Mouse (Mus musculus): ENCODE measurements around the gene Acads. TPM values are rescaled to one million over a fixed set of nuclear protein-coding genes. Genes with fewer than 3 reads are reported as not detected.
A peak's percentile ranks its signal among the peaks of the same experiment; 100 is the strongest.
"Not testable (repeated sequence)": the region's sequence is repeated elsewhere in the genome, so short reads cannot be mapped to it uniquely, and the experiment has no call there.

Gene Acads
- polyA plus RNA-seq, 1 experiment from 2014 or later: 107 TPM

DNA sequence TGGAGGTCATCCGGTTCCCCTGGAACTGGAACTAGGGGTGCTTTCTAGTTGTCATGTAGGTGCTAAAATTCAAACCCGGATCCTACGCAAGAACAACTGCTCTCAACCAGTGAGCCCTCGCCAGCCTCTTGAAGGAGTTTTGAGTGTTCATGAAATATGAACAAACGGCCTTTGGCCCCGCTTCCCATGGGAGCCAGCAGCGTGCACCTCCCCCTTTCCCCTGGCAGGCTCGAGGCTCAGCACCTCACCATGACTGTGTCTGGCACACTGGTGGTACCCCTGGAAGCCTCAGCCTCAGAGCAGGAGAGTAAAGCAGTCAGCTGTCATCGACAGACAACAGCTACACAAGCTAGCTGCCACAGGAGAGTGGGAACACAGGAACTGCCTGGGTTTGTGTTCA, 19.2 kb downstream of the Acads start:
- no peak for DNase-seq (ENCODE audit: low spot score)
- peaks cover 85% of the 10 kb centered on the region for H3K36me3 ChIP-seq
- no peak overlapping the region for H3K4me3 ChIP-seq
- peaks cover 8% of the 10 kb centered on the region for H3K4me1 ChIP-seq
- WGBS: 85% methylated on average over 9 of the region's 9 CpGs
- no peak overlapping the region for H3K27ac ChIP-seq
- H3K9me3 ChIP-seq: no peaks in the 10 kb centered on the region
- no peaks in the 10 kb centered on the region for H3K27me3 ChIP-seq (ENCODE audit: insufficient read depth, poor library complexity, severe bottlenecking)

- WGBS: 84% methylated on average over 5 of the region's 5 CpGs
- H3K36me3 ChIP-seq: peaks cover 90% of the 10 kb centered on the region
- H3K27ac ChIP-seq: no peak overlapping the region
- H3K9me3 ChIP-seq: no peaks in the 10 kb centered on the region
- DNase-seq (ENCODE audit: low spot score): no peak
- no peaks in the 10 kb centered on the region for H3K27me3 ChIP-seq (ENCODE audit: insufficient read depth, poor library complexity, severe bottlenecking)
- H3K4me1 ChIP-seq: peaks cover 11% of the 10 kb centered on the region
- H3K4me3 ChIP-seq: no peak overlapping the region
These were observed 19.6 kb downstream of the Acads start for GRCm38 (mm10) chr5:115099530-115099929.

DNA sequence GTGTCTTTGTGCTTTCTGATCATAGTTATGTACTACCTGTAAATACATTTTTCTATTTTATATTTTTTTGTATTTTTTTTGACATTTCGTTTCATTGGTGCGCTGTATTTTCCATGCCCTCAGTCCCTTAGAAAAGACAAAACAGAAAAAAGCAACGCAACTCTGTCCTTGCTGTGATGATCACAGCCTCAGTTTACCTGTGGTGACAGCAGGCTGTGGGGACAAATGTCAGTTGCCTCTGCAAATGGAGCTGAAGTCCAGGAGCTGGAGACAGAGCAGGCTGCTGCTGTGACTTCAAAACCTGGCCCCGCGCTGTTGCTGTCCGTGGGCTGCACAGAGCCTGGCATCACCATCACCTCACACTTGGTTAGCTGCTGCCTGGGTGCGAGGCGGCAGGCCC, 21.0 kb downstream of the Acads start, which contains the start of gene Gm10401:
Gene Gm10401 (minus strand): TSS at position 101 of the 400 bp plus-strand sequence.
- H3K27me3 ChIP-seq (ENCODE audit: insufficient read depth, poor library complexity, severe bottlenecking): no peaks in the 10 kb centered on the region
- H3K27ac ChIP-seq: no peak within 1 kb of the TSS
- H3K4me1 ChIP-seq: peaks cover 11% of the 10 kb centered on the region
- H3K9me3 ChIP-seq: no peaks in the 10 kb centered on the region
- 95% methylated on average over 8 of the region's 8 CpGs for WGBS
- no peak for DNase-seq (ENCODE audit: low spot score)
- no peak within 1 kb of the TSS for H3K4me3 ChIP-seq
- peaks cover 84% of the 10 kb centered on the region for H3K36me3 ChIP-seq

- no peaks in the 10 kb centered on the region for H3K27me3 ChIP-seq (ENCODE audit: insufficient read depth, poor library complexity, severe bottlenecking)
- peaks cover 17% of the 10 kb centered on the region for H3K4me1 ChIP-seq
- H3K9me3 ChIP-seq: no peaks in the 10 kb centered on the region
- peaks cover 83% of the 10 kb centered on the region for H3K36me3 ChIP-seq
- H3K4me3 ChIP-seq: no peak overlapping the region
- H3K27ac ChIP-seq: no peak overlapping the region
- 88% methylated on average over 6 of the region's 6 CpGs for WGBS
- no peak for DNase-seq (ENCODE audit: low spot score)
These were observed 27.4 kb downstream of the Acads start for GRCm38 (mm10) chr5:115091776-115092175.

DNA sequence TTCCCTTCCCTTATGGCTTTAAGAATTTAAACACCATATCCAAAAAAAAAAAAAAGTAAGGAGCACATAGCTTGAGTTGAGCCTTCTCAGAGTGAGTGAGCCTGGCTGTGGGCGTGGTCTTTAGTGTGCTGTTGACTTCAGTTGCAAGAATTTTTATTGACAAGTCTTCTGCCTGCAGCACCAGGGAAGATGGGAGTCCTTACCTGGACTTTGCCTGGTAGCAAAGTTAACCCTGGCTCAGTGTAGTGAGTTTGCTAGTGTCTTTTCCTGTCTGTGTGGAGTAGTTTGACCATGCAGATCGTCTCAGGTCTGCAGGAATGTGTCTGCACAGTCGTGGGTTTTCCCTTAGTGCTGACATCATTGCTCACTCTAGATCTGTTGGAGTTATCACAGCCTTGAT, 28.1 kb downstream of the Acads start:
- Histone ChIP-seq H3K4me3 (no peak overlapping the region), H3K36me3 (peaks cover 83% of the 10 kb centered on the region), H3K27ac (no peak overlapping the region), H3K27me3 (ENCODE audit: insufficient read depth, poor library complexity, severe bottlenecking) (no peaks in the 10 kb centered on the region), H3K9me3 (no peaks in the 10 kb centered on the region), H3K4me1 (peaks cover 17% of the 10 kb centered on the region)
- WGBS: 73% methylated on average over 3 of the region's 3 CpGs
- no peak for DNase-seq (ENCODE audit: low spot score)

DNA sequence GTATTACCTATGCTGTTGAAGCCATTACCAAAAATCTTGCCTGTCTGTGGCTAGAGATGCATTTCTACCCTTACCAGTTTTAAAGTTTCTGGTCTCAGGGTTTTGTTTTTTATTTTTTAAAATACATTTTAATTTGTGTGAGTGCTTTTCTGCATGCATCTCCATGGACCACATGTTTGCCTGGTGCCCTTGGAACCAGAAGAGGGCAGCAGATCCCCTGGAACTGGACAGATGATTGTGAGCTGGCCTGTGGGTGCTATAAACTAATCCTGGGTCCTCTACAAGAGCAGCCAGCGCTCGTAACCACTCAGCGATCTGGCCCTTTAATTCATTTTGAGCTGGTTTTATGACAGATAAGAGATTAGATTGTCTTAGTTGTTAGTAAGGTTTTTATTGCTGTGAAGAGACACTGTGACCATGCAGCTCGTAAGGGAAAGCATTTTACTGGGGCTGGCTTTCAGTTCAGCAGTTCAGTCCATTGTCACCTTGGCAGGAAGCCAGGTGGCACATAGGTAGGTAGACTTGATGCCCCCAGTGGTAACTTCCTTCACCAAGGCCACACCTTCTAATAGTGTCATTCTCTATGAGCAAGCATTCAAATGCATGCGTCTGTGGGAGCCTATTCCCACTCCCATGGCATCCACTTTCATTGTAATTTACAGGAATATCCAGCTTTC, 29.4 kb downstream of the Acads start:
- H3K9me3 ChIP-seq: no peaks in the 10 kb centered on the region
- 98% methylated on average over 5 of the region's 5 CpGs for WGBS
- H3K4me1 ChIP-seq: peaks cover 6% of the 10 kb centered on the region; the same call in 1 of the 2 replicates
- no peak overlapping the region for H3K27ac ChIP-seq
- H3K36me3 ChIP-seq: peaks cover 83% of the 10 kb centered on the region
- no peaks in the 10 kb centered on the region for H3K27me3 ChIP-seq (ENCODE audit: insufficient read depth, poor library complexity, severe bottlenecking)
- DNase-seq (ENCODE audit: low spot score): no peak
- no peak overlapping the region for H3K4me3 ChIP-seq

DNA sequence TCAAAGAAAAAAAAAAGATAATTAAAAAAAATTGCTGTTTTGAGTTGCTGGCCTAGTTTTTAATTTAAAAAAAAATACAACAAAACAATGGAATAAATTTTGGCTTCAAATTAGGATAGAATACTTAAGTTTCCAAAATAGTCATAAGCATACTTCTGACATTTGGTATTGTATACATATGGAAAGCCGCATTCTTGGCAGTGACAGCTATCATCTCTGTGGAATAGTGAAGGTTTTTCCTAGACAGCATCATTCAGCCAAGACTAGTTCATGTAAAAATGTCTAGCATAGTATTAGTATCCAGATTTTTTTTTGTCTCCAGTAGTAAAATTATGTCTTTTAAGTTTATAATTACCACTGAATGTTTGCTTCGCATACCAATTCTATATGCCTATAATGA, 33.5 kb downstream of the Acads start:
- no peaks in the 10 kb centered on the region for H3K4me1 ChIP-seq
- no peak overlapping the region for H3K27ac ChIP-seq
- 98% methylated on average over 2 of the region's 2 CpGs for WGBS
- H3K9me3 ChIP-seq: no peaks in the 10 kb centered on the region
- no peak overlapping the region for H3K4me3 ChIP-seq
- DNase-seq (ENCODE audit: low spot score): no peak
- peaks cover 90% of the 10 kb centered on the region for H3K36me3 ChIP-seq
- no peaks in the 10 kb centered on the region for H3K27me3 ChIP-seq (ENCODE audit: insufficient read depth, poor library complexity, severe bottlenecking)

- H3K27ac ChIP-seq: no peak overlapping the region
- DNase-seq (ENCODE audit: low spot score): no peak
- no peak overlapping the region for H3K4me3 ChIP-seq
- H3K9me3 ChIP-seq: no peaks in the 10 kb centered on the region
- H3K36me3 ChIP-seq: peaks cover 70% of the 10 kb centered on the region
- H3K27me3 ChIP-seq (ENCODE audit: insufficient read depth, poor library complexity, severe bottlenecking): no peaks in the 10 kb centered on the region
- 75% methylated on average over 6 of the region's 6 CpGs for WGBS
- H3K4me1 ChIP-seq: no peaks in the 10 kb centered on the region
These were observed 35.7 kb downstream of the Acads start for GRCm38 (mm10) chr5:115083492-115083891.

- no peak for DNase-seq (ENCODE audit: low spot score)
- Histone ChIP-seq H3K9me3 (no peaks in the 10 kb centered on the region), H3K4me1 (no peaks in the 10 kb centered on the region), H3K36me3 (peaks cover 58% of the 10 kb centered on the region), H3K4me3 (no peak overlapping the region), H3K27ac (no peak overlapping the region), H3K27me3 (ENCODE audit: insufficient read depth, poor library complexity, severe bottlenecking) (no peaks in the 10 kb centered on the region)
- 91% methylated on average over 5 of the region's 5 CpGs for WGBS
These were observed 37.5 kb downstream of the Acads start for GRCm38 (mm10) chr5:115081636-115082035.

DNA sequence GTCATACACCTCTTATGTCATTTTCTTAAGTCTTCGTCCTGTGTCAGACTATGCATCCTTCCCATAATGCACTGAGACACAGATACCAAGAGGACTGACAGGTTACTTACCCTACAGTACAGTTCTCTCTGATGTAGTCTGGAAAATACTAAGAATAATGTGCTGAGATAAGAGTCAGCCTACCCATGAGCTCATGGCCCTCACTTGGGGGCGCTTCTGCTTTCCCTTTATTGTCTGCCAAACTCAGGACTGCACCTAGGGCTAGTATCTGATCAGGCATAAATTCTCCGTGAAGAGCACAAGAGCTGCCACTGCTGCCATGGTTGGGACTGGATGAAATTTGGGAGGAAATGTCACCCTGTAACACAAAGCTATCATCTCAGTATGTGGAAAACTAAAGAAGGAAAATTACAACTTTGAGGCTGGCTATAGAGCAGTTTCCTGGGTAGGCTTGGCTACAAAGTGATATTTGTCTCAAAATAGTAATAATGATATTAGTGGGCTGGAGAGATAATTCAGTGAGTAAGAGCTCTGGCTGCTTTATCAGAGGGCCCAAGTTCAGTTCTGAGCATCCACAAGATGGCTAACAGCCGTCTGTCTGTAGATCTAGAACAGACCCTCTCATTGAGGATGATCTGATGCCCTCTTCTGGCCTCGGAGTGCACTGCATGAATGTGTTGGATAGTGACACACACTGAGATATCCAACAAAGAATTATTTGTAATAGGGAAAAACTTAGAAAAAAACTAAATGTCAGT, 42.8 kb downstream of the Acads start:
- Histone ChIP-seq H3K27me3 (ENCODE audit: insufficient read depth, poor library complexity, severe bottlenecking) (no peaks in the 10 kb centered on the region), H3K4me1 (peaks cover 13% of the 10 kb centered on the region), H3K4me3 (no peak overlapping the region), H3K36me3 (peaks cover 25% of the 10 kb centered on the region), H3K27ac (no peak overlapping the region), H3K9me3 (no peaks in the 10 kb centered on the region)
- no peak for DNase-seq (ENCODE audit: low spot score)
- WGBS: 56% methylated on average over 5 of the region's 5 CpGs

GRCm38 (mm10) chr5:115074749-115075148, 44.4 kb downstream of the Acads start:
- H3K27me3 ChIP-seq (ENCODE audit: insufficient read depth, poor library complexity, severe bottlenecking): no peaks in the 10 kb centered on the region
- peaks cover 23% of the 10 kb centered on the region for H3K36me3 ChIP-seq
- H3K27ac ChIP-seq: no peak overlapping the region
- H3K4me3 ChIP-seq: no peak overlapping the region
- no peak for DNase-seq (ENCODE audit: low spot score)
- no peaks in the 10 kb centered on the region for H3K9me3 ChIP-seq
- WGBS: 71% methylated on average over 4 of the region's 4 CpGs
- H3K4me1 ChIP-seq: peaks cover 20% of the 10 kb centered on the region

DNA sequence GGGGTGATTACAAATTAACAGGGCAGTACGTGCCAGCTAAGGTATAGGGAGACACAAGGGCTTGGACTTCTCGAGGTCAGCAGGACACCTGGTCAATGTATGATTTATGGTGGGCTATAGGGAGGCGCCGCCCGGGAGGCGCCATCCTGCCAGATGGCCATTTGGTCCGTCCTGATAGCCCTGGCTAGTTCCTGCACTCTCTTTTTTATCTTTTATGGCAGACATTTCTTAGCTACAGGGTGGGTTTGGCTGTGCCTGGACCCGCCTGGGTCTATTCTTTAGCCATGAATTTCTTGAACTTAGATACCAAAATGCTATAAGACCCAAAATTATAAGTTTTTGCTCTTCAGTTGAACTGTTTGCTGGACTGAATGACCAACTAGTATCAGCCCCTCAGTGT, 45.8 kb downstream of the Acads start:
- not testable (repeated sequence) for H3K4me3 ChIP-seq; DNase-seq (ENCODE audit: low spot score); H3K9me3 ChIP-seq; H3K27me3 ChIP-seq (ENCODE audit: insufficient read depth, poor library complexity, severe bottlenecking); H3K27ac ChIP-seq
- 71% methylated on average over 8 of the region's 8 CpGs for WGBS
- Histone ChIP-seq H3K36me3 (peaks cover 23% of the 10 kb centered on the region), H3K4me1 (peaks cover 29% of the 10 kb centered on the region)

- peak overlapping the region; percentile 67; the same call in 1 of the 2 replicates for H3K27ac ChIP-seq
- DNase-seq (ENCODE audit: low spot score): no peak
- H3K27me3 ChIP-seq (ENCODE audit: insufficient read depth, poor library complexity, severe bottlenecking): no peaks in the 10 kb centered on the region
- WGBS: 90% methylated on average over 7 of the region's 7 CpGs
- no peak overlapping the region for H3K4me3 ChIP-seq
- H3K36me3 ChIP-seq: peaks cover 18% of the 10 kb centered on the region
- H3K9me3 ChIP-seq: no peaks in the 10 kb centered on the region
- peaks cover 39% of the 10 kb centered on the region for H3K4me1 ChIP-seq
These were observed 47.0 kb downstream of the Acads start for GRCm38 (mm10) chr5:115072143-115072542.

All from heart, embryonic 10.5 days (tissue).